Mouse (Mus musculus): ENCODE measurements around the gene Gm14190.

DNA sequence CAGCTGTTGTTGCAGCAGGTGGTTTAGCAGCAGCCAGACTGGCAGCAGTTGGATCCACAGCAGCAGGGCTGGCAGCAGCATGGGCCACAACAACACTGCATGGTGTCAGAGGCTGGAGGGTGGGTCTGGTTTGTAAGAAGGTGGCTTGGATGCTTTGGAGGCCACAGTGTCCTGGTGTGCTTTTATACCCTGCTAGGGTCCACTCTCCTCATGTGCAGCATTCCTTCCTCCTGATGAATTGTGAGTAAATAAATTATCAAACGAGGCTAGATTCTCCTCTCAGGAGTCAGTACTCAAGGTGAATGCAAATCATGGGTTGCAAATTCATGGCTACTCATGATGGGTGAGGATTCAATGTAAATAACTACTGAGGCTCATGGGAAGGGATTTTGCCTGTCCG lies 43.6 kb upstream of the Gm14190 start, which contains the start of gene Gm14180:
- TF ChIP-seq CTCF (IDR thresholded peaks at IDR 0.05; ENCODE audit: borderline replicate concordance, extremely low read depth, insufficient read depth, insufficient read length) (no peak), POLR2A (IDR thresholded peaks at IDR 0.05; ENCODE audit: borderline replicate concordance, extremely low read depth, insufficient read depth, insufficient read length, poor library complexity, severe bottlenecking) (no peak)

All from brain, embryonic 14.5 days (tissue).